ENCODE assay signal across 9 mouse cellular contexts in genomic region chr10:52331007-52331406, GRCm38 (mm10). TPM values are rescaled to one million over a fixed set of nuclear protein-coding genes. Genes with fewer than 3 reads are reported as not detected.
DNase-seq lines count a peak whose midpoint lies in the region; ATAC-seq and TF ChIP-seq lines count a peak whose summit lies in the region.
"Had no signal": no experiment of that assay in that cellular context is flagged by ENCODE, and none has a peak within 500 bp of the region (broad histone marks: within the 10 kb centered on the region; RNA-seq: fewer than 3 reads in every experiment).

No protein-coding gene starts in this region.

- 0% methylated on average over 1 of the region's 1 CpGs for WGBS in forebrain, postnatal 0 days
- WGBS in forebrain, embryonic 11.5 days: 3% methylated on average over 1 of the region's 1 CpGs

- no peaks in the 10 kb centered on the region for H3K4me1 ChIP-seq in forebrain, postnatal 0 days (ENCODE audit: insufficient read depth)
- no peaks in the 10 kb centered on the region for H3K4me1 ChIP-seq in forebrain, embryonic 11.5 days (replicated peaks; ENCODE audit: control insufficient read depth, insufficient read depth, low read length)

- no peaks in the 10 kb centered on the region for H3K27me3 ChIP-seq in forebrain, postnatal 0 days (ENCODE audit: insufficient read depth, low read length)
- H3K27me3 ChIP-seq in forebrain, embryonic 11.5 days (ENCODE audit: control insufficient read depth, insufficient read depth, low read length): no peaks in the 10 kb centered on the region

- H3K9me3 ChIP-seq in forebrain, postnatal 0 days (ENCODE audit: low read length): no peaks in the 10 kb centered on the region
- H3K9me3 ChIP-seq in forebrain, embryonic 11.5 days (ENCODE audit: control insufficient read depth, low read length): no peaks in the 10 kb centered on the region

- peak; percentile 76 for TF ChIP-seq CTCF in forebrain, postnatal 0 days (IDR thresholded peaks at IDR 0.05; ENCODE audit: low read depth)

- ATAC-seq in forebrain, postnatal 0 days: 0 out of 2 replicates have a peak, but pooled peaks have one; percentile 34
- ATAC-seq in forebrain, embryonic 11.5 days (replicated peaks; ENCODE audit: low FRiP score): no peak

- H3K27ac ChIP-seq in forebrain, postnatal 0 days (ENCODE audit: low read depth, low read length): no peak overlapping the region
- H3K27ac ChIP-seq in forebrain, embryonic 11.5 days (ENCODE audit: low read depth, low read length): no peak overlapping the region

- no peak overlapping the region for H3K4me2 ChIP-seq in forebrain, postnatal 0 days (ENCODE audit: low read depth)
- no peak overlapping the region for H3K4me2 ChIP-seq in forebrain, embryonic 11.5 days (ENCODE audit: low read depth, low read length, severe bottlenecking)

- H3K36me3 ChIP-seq in forebrain, postnatal 0 days (ENCODE audit: insufficient read depth): peaks cover 7% of the 10 kb centered on the region; the same call in 1 of the 2 replicates
- H3K36me3 ChIP-seq in forebrain, embryonic 11.5 days (ENCODE audit: control insufficient read depth, insufficient read depth, low read length): no peaks in the 10 kb centered on the region

- no peak overlapping the region for H3K4me3 ChIP-seq in forebrain, postnatal 0 days (ENCODE audit: low read depth, low read length)
- H3K4me3 ChIP-seq in forebrain, embryonic 11.5 days (ENCODE audit: low read depth, low read length): no peak overlapping the region

- H3K9ac ChIP-seq in forebrain, postnatal 0 days: no peak overlapping the region
- no peak overlapping the region for H3K9ac ChIP-seq in forebrain, embryonic 11.5 days (ENCODE audit: low read length)

- DNase-seq in forebrain, postnatal 0 days: peak; percentile 78
- no peak for DNase-seq in forebrain, embryonic 11.5 days (ENCODE audit: low spot score)
- DNase-seq in ovary, postnatal 14 days (ENCODE audit: low spot score): peak; percentile 31
- no peak for DNase-seq in ovary, postnatal 10 days (ENCODE audit: low spot score)
- DNase-seq in c-Kit-positive CD71-positive TER-119-negative erythroid progenitor cells, embryonic 14.5 days (ENCODE audit: low read depth): peak; percentile 20
- peak; percentile 71 for DNase-seq in kidney, postnatal 10 days
- peak; percentile 43 for DNase-seq in mesoderm, embryonic 11.5 days (ENCODE audit: low read depth, low spot score)
- no peak for DNase-seq in T-cell, adult 2 months (ENCODE audit: low spot score)

RNA-seq across cellular contexts. Expression of gene Gm26741, which starts 27.6 kb away (rescaled TPM):
- total RNA-seq in forebrain, postnatal 0 days (2014; rRNA removed): not detected in 2 replicates
- not detected in 2 replicates for polyA plus RNA-seq in forebrain, postnatal 0 days (2015; fragmentation: Nextera tagmentation; extraction: Ambion mirVana)
- polyA plus RNA-seq in forebrain, embryonic 11.5 days (2014; fragmentation: Nextera tagmentation; extraction: Ambion mirVana): not detected in 2 replicates
- total RNA-seq: layer of hippocampus, postnatal 25 days had no signal

RNA-seq across cellular contexts. Expression of gene Gopc, which starts 50.9 kb away (rescaled TPM):
- total RNA-seq in forebrain, postnatal 0 days (2014; rRNA removed): 18.5 and 22.8 TPM in 2 replicates
- polyA plus RNA-seq in forebrain, postnatal 0 days (2015; fragmentation: Nextera tagmentation; extraction: Ambion mirVana): 16.6 and 22.9 TPM in 2 replicates
- 15.2 and 16.2 TPM in 2 replicates for polyA plus RNA-seq in forebrain, embryonic 11.5 days (2014; fragmentation: Nextera tagmentation; extraction: Ambion mirVana)

RNA-seq across cellular contexts. Expression of gene Nepn, which starts 57.8 kb away (rescaled TPM):
- not detected in 2 replicates for total RNA-seq in forebrain, postnatal 0 days (2014; rRNA removed)
- not detected in 2 replicates for polyA plus RNA-seq in forebrain, postnatal 0 days (2015; fragmentation: Nextera tagmentation; extraction: Ambion mirVana)
- polyA plus RNA-seq in forebrain, embryonic 11.5 days (2014; fragmentation: Nextera tagmentation; extraction: Ambion mirVana): not detected in 2 replicates
- total RNA-seq: layer of hippocampus, postnatal 25 days had no signal

Comparison
In these comparisons a context has a peak if more than half of its experiments do, and no peak if none do; other contexts are left out.
1. DNase-seq: peak in forebrain, postnatal 0 days (single experiment), ovary, postnatal 14 days (single experiment), c-Kit-positive CD71-positive TER-119-negative erythroid progenitor cells, embryonic 14.5 days (single experiment), kidney, postnatal 10 days (single experiment) and mesoderm, embryonic 11.5 days (single experiment); none in forebrain, embryonic 11.5 days (single experiment), ovary, postnatal 10 days (single experiment) and T-cell, adult 2 months (single experiment).